Mouse (Mus musculus) embryonic facial prominence, embryonic 11.5 days (tissue): ENCODE results near the gene Thoc6. TPM values are rescaled to one million over a fixed set of nuclear protein-coding genes. Genes with fewer than 3 reads are reported as not detected.
A peak's percentile ranks its signal among the peaks of the same experiment; 100 is the strongest.

Experiments
- ATAC-seq: fragments of 200-750 bp; cut with Nextera tagmentation; replicated peaks from 2 replicates; pipeline ENCODE4 v1.8.0; 2017; ENCODE audit warnings: low read depth; ENCODE audit not compliant: insufficient number of reproducible peaks, low FRiP score, low TSS enrichment
- DNase-seq: peaks from one replicate; pipeline ENCODE4 v3.0.0-alpha.2; 2015; ENCODE audit warnings: low spot score
- H3K27ac ChIP-seq: fragments of 300-500 bp; sonication (generic); replicated peaks from 2 replicates; pipeline ENCODE4 v1.5.1; 2014; ENCODE audit warnings: mild to moderate bottlenecking, low read depth, low read length, control low read depth
- H3K27me3 ChIP-seq: fragments of 300-500 bp; sonication (generic); 2 replicates; pipeline ENCODE4 v1.6.1; 2014; ENCODE audit warnings: mild to moderate bottlenecking, low read length, moderate library complexity, mixed read lengths; ENCODE audit not compliant: control insufficient read depth, insufficient read depth
- H3K36me3 ChIP-seq: fragments of 300-500 bp; sonication (generic); replicated peaks from 2 replicates; pipeline ENCODE4 v1.6.1; 2014; ENCODE audit warnings: low read depth, mild to moderate bottlenecking, low read length, moderate library complexity, mixed read lengths; ENCODE audit not compliant: control insufficient read depth, insufficient read depth
- H3K4me1 ChIP-seq: fragments of 300-500 bp; sonication (generic); 2 replicates; pipeline ENCODE4 v1.6.1; 2014; ENCODE audit warnings: low read length, mixed read lengths; ENCODE audit not compliant: control insufficient read depth, insufficient read depth
- H3K4me2 ChIP-seq: fragments of 300-500 bp; sonication (generic); 2 replicates; pipeline ENCODE4 v1.6.1; 2014; ENCODE audit warnings: low read depth, mild to moderate bottlenecking, control low read depth, low read length, moderate library complexity
- H3K4me3 ChIP-seq: fragments of 300-500 bp; sonication (generic); 2 replicates; pipeline ENCODE4 v1.5.1; 2014; ENCODE audit warnings: low read depth, low read length, control low read depth
- H3K9ac ChIP-seq: fragments of 300-500 bp; sonication (generic); replicated peaks from 2 replicates; pipeline ENCODE4 v1.6.1; 2014; ENCODE audit warnings: mild to moderate bottlenecking, control low read depth, low read length
- H3K9me3 ChIP-seq: fragments of 300-500 bp; sonication (generic); replicated peaks from 2 replicates; pipeline ENCODE4 v1.6.1; 2016; ENCODE audit warnings: mild to moderate bottlenecking, low read length, inconsistent platforms, mixed read lengths; ENCODE audit not compliant: control insufficient read depth
- WGBS: fragments of 180-500 bp; shearing (Covaris S2); extraction: QIAGEN DNeasy Blood & Tissue Kit; methylation state at CpG from one replicate; pipeline ENCODE4 v1.1.7; 2014; 5-methylcytosine and 5-hydroxymethylcytosine counted together
- polyA plus RNA-seq: library from polyadenylated mRNA; unstranded; fragments of >200 nt; fragmentation: Nextera tagmentation; extraction: Ambion mirVana; gene quantifications from 2 replicates; pipeline ENCODE4 v1.2.1, GENCODE M21; 2014

The Thoc6 gene
- 49.3 and 55.6 TPM in 2 replicates for polyA plus RNA-seq

GRCm38 (mm10) chr17:23673424-23674073 lies at the start of gene Thoc6, which contains the start of gene Hcfc1r1:
Gene Thoc6 (minus strand): TSS chr17:23673882.
Gene Hcfc1r1 (plus strand): TSS chr17:23673596.
- H3K36me3 ChIP-seq: peaks cover 3% of the 10 kb centered on the region; the same call in 1 of the 2 replicates
- peak within 1 kb of the TSS; percentile 65 for H3K4me3 ChIP-seq
- H3K27me3 ChIP-seq: 0 out of 2 replicates have a peak, but pooled peaks cover 2% of the 10 kb centered on the region
- no peaks in the 10 kb centered on the region for H3K9me3 ChIP-seq
- H3K4me2 ChIP-seq: peak within 1 kb of the TSS; percentile 74
- peaks cover 3% of the 10 kb centered on the region; the same call in 1 of the 2 replicates for H3K4me1 ChIP-seq
- H3K9ac ChIP-seq: peak within 1 kb of the TSS; percentile 69
- peak within 1 kb of the TSS; percentile 67 for H3K27ac ChIP-seq
- under 1% methylated on average over 45 of the region's 45 CpGs for WGBS
- ATAC-seq: peak; percentile 93
- peak; percentile 95 for DNase-seq

- no peaks in the 10 kb centered on the region for H3K9me3 ChIP-seq
- H3K4me3 ChIP-seq: no peak within 1 kb of the TSS
- H3K27me3 ChIP-seq: no peaks in the 10 kb centered on the region
- 69% methylated on average over 7 of the region's 7 CpGs for WGBS
- H3K27ac ChIP-seq: no peak within 1 kb of the TSS
- no peak within 1 kb of the TSS for H3K9ac ChIP-seq
- no peak for ATAC-seq
- no peak within 1 kb of the TSS for H3K4me2 ChIP-seq
- no peak for DNase-seq
- no peaks in the 10 kb centered on the region for H3K36me3 ChIP-seq
- H3K4me1 ChIP-seq: no peaks in the 10 kb centered on the region
These were observed 48.9 kb upstream of the Thoc6 start, which contains the start of gene 1520401A03Rik for GRCm38 (mm10) chr17:23722376-23723125. Gene 1520401A03Rik (minus strand): TSS chr17:23722783.

- H3K27ac ChIP-seq: no peak overlapping the region
- H3K9ac ChIP-seq: no peak overlapping the region
- no peak overlapping the region for H3K4me3 ChIP-seq
- H3K4me1 ChIP-seq: no peaks in the 10 kb centered on the region
- no peaks in the 10 kb centered on the region for H3K9me3 ChIP-seq
- no peak overlapping the region for H3K4me2 ChIP-seq
- DNase-seq (no peak), ATAC-seq (no peak)
- H3K36me3 ChIP-seq: no peaks in the 10 kb centered on the region
- no peaks in the 10 kb centered on the region for H3K27me3 ChIP-seq
- 67% methylated on average over 2 of the region's 2 CpGs for WGBS
These were observed 48.2 kb upstream of the Thoc6 start for GRCm38 (mm10) chr17:23721886-23722285.

- Histone ChIP-seq H3K4me2 (no peak overlapping the region), H3K4me3 (no peak overlapping the region), H3K4me1 (no peaks in the 10 kb centered on the region), H3K9ac (no peak overlapping the region), H3K9me3 (no peaks in the 10 kb centered on the region), H3K27me3 (no peaks in the 10 kb centered on the region), H3K27ac (no peak overlapping the region), H3K36me3 (no peaks in the 10 kb centered on the region)
- ATAC-seq: no peak
- DNase-seq: no peak
- 0% methylated on average over 1 of the region's 1 CpGs for WGBS
These were observed 45.8 kb upstream of the Thoc6 start for GRCm38 (mm10) chr17:23719455-23719854.

- 60% methylated on average over 2 of the region's 2 CpGs for WGBS
- Histone ChIP-seq H3K27ac (no peak overlapping the region), H3K4me1 (no peaks in the 10 kb centered on the region), H3K4me3 (no peak overlapping the region), H3K9ac (no peak overlapping the region), H3K9me3 (no peaks in the 10 kb centered on the region), H3K36me3 (no peaks in the 10 kb centered on the region), H3K4me2 (no peak overlapping the region), H3K27me3 (no peaks in the 10 kb centered on the region)
- ATAC-seq: no peak
- no peak for DNase-seq
These were observed 43.3 kb upstream of the Thoc6 start for GRCm38 (mm10) chr17:23717003-23717402.

- WGBS: 3% methylated on average over 3 of the region's 3 CpGs
- Histone ChIP-seq H3K27me3 (no peaks in the 10 kb centered on the region), H3K4me3 (no peak overlapping the region), H3K27ac (no peak overlapping the region), H3K4me2 (no peak overlapping the region), H3K36me3 (no peaks in the 10 kb centered on the region), H3K4me1 (no peaks in the 10 kb centered on the region), H3K9ac (no peak overlapping the region), H3K9me3 (no peaks in the 10 kb centered on the region)
- ATAC-seq (0 out of 2 replicates have a peak, but pooled peaks have one; percentile 25), DNase-seq (peak; percentile 85)
These were observed 32.5 kb upstream of the Thoc6 start for GRCm38 (mm10) chr17:23706212-23706611.

- no peak; the same call in 1 of the 2 replicates for ATAC-seq
- no peak overlapping the region for H3K27ac ChIP-seq
- H3K4me1 ChIP-seq: no peaks in the 10 kb centered on the region
- H3K27me3 ChIP-seq: no peaks in the 10 kb centered on the region
- H3K9me3 ChIP-seq: no peaks in the 10 kb centered on the region
- no peak overlapping the region for H3K4me2 ChIP-seq
- no peaks in the 10 kb centered on the region for H3K36me3 ChIP-seq
- no peak overlapping the region for H3K4me3 ChIP-seq
- WGBS: 81% methylated on average over 7 of the region's 7 CpGs
- no peak overlapping the region for H3K9ac ChIP-seq
- DNase-seq: no peak
These were observed 31.9 kb upstream of the Thoc6 start for GRCm38 (mm10) chr17:23705525-23706104.
